Mouse (Mus musculus): ENCODE data around the gene Timeless. TPM values are rescaled to one million over a fixed set of nuclear protein-coding genes. Genes with fewer than 3 reads are reported as not detected.

Timeless gene
- polyA plus RNA-seq, 1 experiment from 2014 or later = 58.7 TPM

Other genes with a start within 250 kb of the Timeless start
- not detected in 2 replicates for gene Hsd17b6, start 224.5 kb upstream of the Timeless start, polyA plus RNA-seq (2014; fragmentation: Nextera tagmentation; extraction: Ambion mirVana)
- 85.0 and 91.4 TPM in 2 replicates for gene Prim1, start 216.9 kb upstream of the Timeless start, polyA plus RNA-seq (2014; fragmentation: Nextera tagmentation; extraction: Ambion mirVana)
- gene Naca, start 196.5 kb upstream of the Timeless start, polyA plus RNA-seq (2014; fragmentation: Nextera tagmentation; extraction: Ambion mirVana) = 854 and 893 TPM in 2 replicates
- 584 and 611 TPM in 2 replicates for gene Ptges3, start 173.1 kb upstream of the Timeless start, polyA plus RNA-seq (2014; fragmentation: Nextera tagmentation; extraction: Ambion mirVana)
- 2,381 and 2,418 TPM in 2 replicates for gene Atp5b, start 148.8 kb upstream of the Timeless start, polyA plus RNA-seq (2014; fragmentation: Nextera tagmentation; extraction: Ambion mirVana)
- 20.3 and 23.5 TPM in 2 replicates for gene Baz2a, start 140.5 kb upstream of the Timeless start, polyA plus RNA-seq (2014; fragmentation: Nextera tagmentation; extraction: Ambion mirVana)
- gene Rbms2, start 51.8 kb upstream of the Timeless start, polyA plus RNA-seq (2014; fragmentation: Nextera tagmentation; extraction: Ambion mirVana) = 17.9 and 19.9 TPM in 2 replicates
- 1.2 and 1.5 TPM in 2 replicates for gene Gls2, start 37.6 kb upstream of the Timeless start, polyA plus RNA-seq (2014; fragmentation: Nextera tagmentation; extraction: Ambion mirVana)
- 26.2 and 28.0 TPM in 2 replicates for gene Spryd4, start 20.3 kb upstream of the Timeless start, polyA plus RNA-seq (2014; fragmentation: Nextera tagmentation; extraction: Ambion mirVana)
- gene Mip, start 6.2 kb upstream of the Timeless start, polyA plus RNA-seq (2014; fragmentation: Nextera tagmentation; extraction: Ambion mirVana) = not detected in 2 replicates
- gene Apon, start 22.0 kb downstream of the Timeless start, polyA plus RNA-seq (2014; fragmentation: Nextera tagmentation; extraction: Ambion mirVana) = 0.99 TPM in 1 of 2 replicates, not detected in the other
- gene Apof, start 36.6 kb downstream of the Timeless start, polyA plus RNA-seq (2014; fragmentation: Nextera tagmentation; extraction: Ambion mirVana) = not detected in 2 replicates
- gene Stat2, start 38.5 kb downstream of the Timeless start, polyA plus RNA-seq (2014; fragmentation: Nextera tagmentation; extraction: Ambion mirVana) = 15.2 and 17.2 TPM in 2 replicates
- gene Il23a, start 66.7 kb downstream of the Timeless start, polyA plus RNA-seq (2014; fragmentation: Nextera tagmentation; extraction: Ambion mirVana) = not detected in 2 replicates
- 33.3 and 35.2 TPM in 2 replicates for gene Pan2, start 71.3 kb downstream of the Timeless start, polyA plus RNA-seq (2014; fragmentation: Nextera tagmentation; extraction: Ambion mirVana)
- 248 and 261 TPM in 2 replicates for gene Cnpy2, start 90.4 kb downstream of the Timeless start, polyA plus RNA-seq (2014; fragmentation: Nextera tagmentation; extraction: Ambion mirVana)
- 266 and 284 TPM in 2 replicates for gene Cs, start 105.7 kb downstream of the Timeless start, polyA plus RNA-seq (2014; fragmentation: Nextera tagmentation; extraction: Ambion mirVana)
- gene Coq10a, start 136.9 kb downstream of the Timeless start, polyA plus RNA-seq (2014; fragmentation: Nextera tagmentation; extraction: Ambion mirVana) = 19.0 and 24.1 TPM in 2 replicates
- 9.5 and 10.4 TPM in 2 replicates for gene Ankrd52, start 145.1 kb downstream of the Timeless start, polyA plus RNA-seq (2014; fragmentation: Nextera tagmentation; extraction: Ambion mirVana)
- gene Slc39a5, start 169.2 kb downstream of the Timeless start, polyA plus RNA-seq (2014; fragmentation: Nextera tagmentation; extraction: Ambion mirVana) = not detected in 2 replicates
- gene Nabp2, start 179.4 kb downstream of the Timeless start, polyA plus RNA-seq (2014; fragmentation: Nextera tagmentation; extraction: Ambion mirVana) = 115 and 127 TPM in 2 replicates
- gene Rnf41, start 179.6 kb downstream of the Timeless start, polyA plus RNA-seq (2014; fragmentation: Nextera tagmentation; extraction: Ambion mirVana) = 43.5 and 46.8 TPM in 2 replicates
- 124 and 125 TPM in 2 replicates for gene Smarcc2, start 227.2 kb downstream of the Timeless start, polyA plus RNA-seq (2014; fragmentation: Nextera tagmentation; extraction: Ambion mirVana)

Measured in neural tube, embryonic 11.5 days (tissue).